Mouse (Mus musculus): ENCODE measurements around the gene Tnfsf13. TPM values are rescaled to one million over a fixed set of nuclear protein-coding genes. Genes with fewer than 3 reads are reported as not detected.
"Not testable (repeated sequence)": the region's sequence is repeated elsewhere in the genome, so short reads cannot be mapped to it uniquely, and the experiment has no call there.

Gene Tnfsf13
- polyA plus RNA-seq, 1 experiment from 2014 or later = 0.24 TPM

DNA sequence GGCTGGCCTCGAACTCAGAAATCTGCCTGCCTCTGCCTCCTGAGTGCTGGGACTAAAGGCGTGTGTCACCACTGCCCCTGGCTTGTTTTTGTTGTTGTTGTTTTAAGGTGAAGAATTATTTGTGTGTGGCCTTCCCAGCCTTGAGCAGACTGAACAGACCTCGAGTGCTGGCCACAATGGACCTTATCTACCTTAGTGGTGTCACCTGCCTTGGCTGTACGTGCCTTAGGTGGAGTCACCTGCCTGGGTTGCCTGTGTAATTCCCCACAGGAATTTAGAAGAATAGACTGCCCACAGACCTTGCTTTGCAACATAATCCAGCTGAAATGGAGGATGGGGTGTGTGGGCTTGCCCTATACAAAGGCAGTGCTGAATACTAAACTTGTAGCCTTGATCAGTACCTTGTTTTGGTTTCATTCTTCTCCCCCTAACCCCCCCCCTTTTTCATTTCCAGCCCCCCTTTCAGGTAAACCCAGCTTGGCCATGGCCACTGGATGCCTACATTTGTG is 22.3 kb upstream of the Tnfsf13 start:
- no peak for ATAC-seq (ENCODE audit: low read depth)
- no peaks in the 10 kb centered on the region for H3K4me1 ChIP-seq (ENCODE audit: control insufficient read depth, insufficient read depth, low read length)
- 84% methylated on average over 4 of the region's 4 CpGs for WGBS
- no peaks in the 10 kb centered on the region for H3K27me3 ChIP-seq (ENCODE audit: control insufficient read depth, insufficient read depth, low read length)
- no peak overlapping the region for H3K4me2 ChIP-seq (ENCODE audit: low read depth, low read length)
- H3K9ac ChIP-seq (replicated peaks; ENCODE audit: low read depth, low read length) = no peak overlapping the region
- no peaks in the 10 kb centered on the region for H3K9me3 ChIP-seq (ENCODE audit: control insufficient read depth, low read length)
- H3K27ac ChIP-seq (ENCODE audit: low read depth, low read length) = no peak overlapping the region
- no peak overlapping the region for H3K4me3 ChIP-seq (ENCODE audit: low read depth, low read length)
- H3K36me3 ChIP-seq (ENCODE audit: control insufficient read depth, insufficient read depth, low read length) = no peaks in the 10 kb centered on the region

DNA sequence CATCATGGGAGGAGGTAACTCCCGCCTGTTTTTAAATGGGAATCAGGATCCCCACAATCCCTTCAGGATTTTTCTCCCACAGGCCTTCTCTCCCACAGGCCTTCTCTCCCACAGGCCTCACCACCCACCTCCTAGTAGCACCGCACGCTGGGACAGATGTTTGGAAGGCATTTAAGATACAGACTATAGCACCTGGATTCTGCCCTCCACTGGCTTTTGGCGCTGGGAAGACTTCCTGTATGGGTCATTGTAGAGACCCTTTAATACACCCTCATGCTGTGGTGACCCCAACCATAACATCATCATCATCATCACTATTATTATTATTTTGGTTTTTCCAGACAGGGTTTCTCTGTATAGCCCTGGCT is 21.9 kb upstream of the Tnfsf13 start:
- Histone ChIP-seq H3K4me1 (ENCODE audit: control insufficient read depth, insufficient read depth, low read length) (no peaks in the 10 kb centered on the region), H3K27me3 (ENCODE audit: control insufficient read depth, insufficient read depth, low read length) (no peaks in the 10 kb centered on the region), H3K9ac (replicated peaks; ENCODE audit: low read depth, low read length) (no peak overlapping the region), H3K36me3 (ENCODE audit: control insufficient read depth, insufficient read depth, low read length) (no peaks in the 10 kb centered on the region), H3K4me2 (ENCODE audit: low read depth, low read length) (no peak overlapping the region), H3K4me3 (ENCODE audit: low read depth, low read length) (no peak overlapping the region), H3K27ac (ENCODE audit: low read depth, low read length) (no peak overlapping the region), H3K9me3 (ENCODE audit: control insufficient read depth, low read length) (no peaks in the 10 kb centered on the region)
- WGBS = 92% methylated on average over 4 of the region's 4 CpGs
- ATAC-seq (ENCODE audit: low read depth) = no peak

DNA sequence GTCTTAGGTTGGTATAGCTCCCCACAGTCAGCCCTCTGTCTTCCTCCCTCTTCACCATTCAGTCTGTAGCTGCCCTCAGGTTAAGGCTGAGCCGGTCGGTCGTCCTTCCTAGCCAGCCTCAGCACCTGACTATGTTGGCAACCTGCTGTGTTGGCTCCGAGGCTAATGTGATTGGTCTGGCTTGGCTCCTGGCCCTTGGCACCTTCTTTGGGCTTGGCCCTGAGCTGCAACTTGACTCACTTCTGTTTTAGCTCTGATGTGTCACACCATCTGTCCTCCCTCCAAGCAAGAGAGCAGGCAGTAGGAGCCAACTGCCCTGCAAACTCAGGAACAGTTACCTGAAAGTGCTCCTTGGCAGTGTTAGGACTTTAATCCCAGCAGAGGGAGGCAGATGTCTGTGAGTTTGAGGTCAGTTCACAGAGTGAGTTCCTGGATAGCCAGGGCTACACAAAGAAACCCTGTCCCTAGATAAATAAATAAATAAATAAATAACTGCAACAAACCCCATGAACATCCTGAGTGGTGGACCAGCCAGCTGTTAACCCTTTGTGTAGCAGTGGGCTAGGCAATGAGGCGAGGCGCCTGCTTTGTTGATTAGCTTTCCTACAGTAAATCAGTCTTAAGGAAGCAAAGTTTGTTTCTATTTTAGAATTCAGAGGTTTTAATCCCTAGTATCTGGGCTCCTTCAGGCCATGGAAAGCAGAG is 21.3 kb upstream of the Tnfsf13 start:
- H3K4me1 ChIP-seq (ENCODE audit: control insufficient read depth, insufficient read depth, low read length) = no peaks in the 10 kb centered on the region

DNA sequence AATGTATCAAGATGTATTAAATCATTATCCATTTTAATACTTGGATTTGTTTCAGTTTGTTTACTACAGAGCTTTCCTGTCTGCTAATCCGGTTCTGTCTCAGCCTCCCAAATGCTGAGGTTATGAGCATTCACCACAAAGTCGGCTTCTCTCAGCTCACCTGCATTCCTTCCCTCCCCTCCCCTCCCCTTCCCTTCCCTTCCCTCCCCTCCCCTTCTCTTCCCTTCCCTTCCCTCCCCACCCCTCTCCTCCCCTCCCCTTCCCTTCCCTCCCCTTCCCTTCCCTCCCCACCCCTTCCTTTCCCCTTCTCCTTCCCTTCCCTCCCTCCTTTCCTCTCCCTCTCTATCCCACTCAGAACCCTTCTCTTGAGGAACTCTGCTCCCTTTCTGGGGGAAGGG is 19.0 kb upstream of the Tnfsf13 start:
- WGBS = 46% methylated on average over 2 of the region's 2 CpGs
- ATAC-seq (ENCODE audit: low read depth) = no peak
- no peak overlapping the region for H3K9ac ChIP-seq (replicated peaks; ENCODE audit: low read depth, low read length)

More for the DNA sequence above, 21.3 kb upstream of the Tnfsf13 start:
- Histone ChIP-seq H3K4me3 (ENCODE audit: low read depth, low read length) (no peak overlapping the region), H3K27me3 (ENCODE audit: control insufficient read depth, insufficient read depth, low read length) (no peaks in the 10 kb centered on the region), H3K9me3 (ENCODE audit: control insufficient read depth, low read length) (no peaks in the 10 kb centered on the region), H3K27ac (ENCODE audit: low read depth, low read length) (no peak overlapping the region), H3K4me2 (ENCODE audit: low read depth, low read length) (no peak overlapping the region), H3K36me3 (ENCODE audit: control insufficient read depth, insufficient read depth, low read length) (no peaks in the 10 kb centered on the region), H3K9ac (replicated peaks; ENCODE audit: low read depth, low read length) (no peak overlapping the region)
- ATAC-seq (ENCODE audit: low read depth) = no peak
- WGBS = 51% methylated on average over 6 of the region's 6 CpGs

DNA sequence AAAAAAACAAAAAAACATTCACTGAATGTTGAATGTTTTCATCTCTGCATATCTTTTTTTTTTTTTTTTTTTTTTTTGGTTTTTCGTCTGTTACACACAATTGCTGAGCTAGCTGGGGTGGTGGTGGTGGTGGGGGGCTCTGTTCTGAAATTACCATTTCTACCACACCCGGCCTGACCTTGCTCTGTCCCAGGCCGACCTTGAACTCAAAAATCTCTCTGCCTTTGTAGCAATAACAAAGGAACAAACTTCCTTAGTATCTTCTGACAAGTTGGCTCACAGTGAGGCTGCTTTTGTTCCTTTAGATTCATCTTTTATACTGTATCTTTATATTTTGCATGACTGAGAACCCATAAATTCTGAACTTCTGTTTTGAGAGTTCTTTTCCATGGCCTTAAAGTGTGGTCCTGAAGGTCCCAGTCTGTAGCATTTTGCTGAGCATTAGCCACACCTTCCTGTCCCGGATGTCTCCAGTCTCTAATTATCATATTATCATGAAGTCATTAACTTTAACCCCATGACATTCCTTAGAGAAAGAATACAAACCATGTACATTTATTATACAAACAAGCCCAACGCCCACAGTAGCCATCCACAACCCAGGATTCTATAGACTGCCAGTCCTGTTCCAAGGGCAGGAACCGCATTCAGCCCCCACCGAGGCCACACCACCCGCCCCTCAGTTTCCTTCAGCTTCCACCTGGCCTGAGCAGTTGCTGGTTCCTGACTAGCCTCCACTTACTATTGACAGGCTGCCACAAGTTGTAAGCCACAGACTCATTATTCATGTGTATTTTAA is 18.4 kb upstream of the Tnfsf13 start:
- no peak for ATAC-seq (ENCODE audit: low read depth)
- H3K4me2 ChIP-seq (ENCODE audit: low read depth, low read length) = no peak overlapping the region
- no peak overlapping the region for H3K4me3 ChIP-seq (ENCODE audit: low read depth, low read length)
- H3K27me3 ChIP-seq (ENCODE audit: control insufficient read depth, insufficient read depth, low read length) = no peaks in the 10 kb centered on the region
- no peak overlapping the region for H3K9ac ChIP-seq (replicated peaks; ENCODE audit: low read depth, low read length)
- H3K9me3 ChIP-seq (ENCODE audit: control insufficient read depth, low read length) = no peaks in the 10 kb centered on the region
- WGBS = 78% methylated on average over 8 of the region's 8 CpGs
- H3K36me3 ChIP-seq (ENCODE audit: control insufficient read depth, insufficient read depth, low read length) = no peaks in the 10 kb centered on the region
- no peak overlapping the region for H3K27ac ChIP-seq (ENCODE audit: low read depth, low read length)
- H3K4me1 ChIP-seq (ENCODE audit: control insufficient read depth, insufficient read depth, low read length) = no peaks in the 10 kb centered on the region

More for the DNA sequence above, 19.0 kb upstream of the Tnfsf13 start:
- H3K4me2 ChIP-seq (ENCODE audit: low read depth, low read length) = no peak overlapping the region
- H3K4me3 ChIP-seq (ENCODE audit: low read depth, low read length) = no peak overlapping the region
- no peaks in the 10 kb centered on the region for H3K9me3 ChIP-seq (ENCODE audit: control insufficient read depth, low read length)
- no peaks in the 10 kb centered on the region for H3K27me3 ChIP-seq (ENCODE audit: control insufficient read depth, insufficient read depth, low read length)
- no peaks in the 10 kb centered on the region for H3K36me3 ChIP-seq (ENCODE audit: control insufficient read depth, insufficient read depth, low read length)
- no peak overlapping the region for H3K27ac ChIP-seq (ENCODE audit: low read depth, low read length)
- no peaks in the 10 kb centered on the region for H3K4me1 ChIP-seq (ENCODE audit: control insufficient read depth, insufficient read depth, low read length)

DNA sequence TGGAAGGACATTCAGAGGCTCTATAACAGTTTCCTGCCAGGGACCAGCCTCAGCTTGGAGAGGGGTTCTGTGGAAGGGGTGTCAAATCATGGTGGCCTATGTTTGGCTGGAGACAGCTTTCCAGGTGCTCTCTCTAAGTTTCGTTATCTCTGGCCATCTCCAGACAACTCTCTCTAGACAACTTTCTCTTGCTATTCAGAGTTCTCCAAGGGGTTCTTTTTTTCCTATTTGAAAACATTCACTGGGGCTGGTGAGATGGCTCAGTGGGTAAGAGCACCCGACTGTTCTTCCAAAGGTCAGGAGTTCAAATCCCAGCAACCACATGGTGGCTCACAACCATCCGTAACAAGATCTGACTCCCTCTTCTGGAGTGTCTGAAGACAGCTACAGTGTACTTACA is 17.8 kb upstream of the Tnfsf13 start:
- H3K36me3 ChIP-seq (ENCODE audit: control insufficient read depth, insufficient read depth, low read length); H3K4me2 ChIP-seq (ENCODE audit: low read depth, low read length); H3K4me1 ChIP-seq (ENCODE audit: control insufficient read depth, insufficient read depth, low read length); H3K27ac ChIP-seq (ENCODE audit: low read depth, low read length); H3K4me3 ChIP-seq (ENCODE audit: low read depth, low read length); H3K27me3 ChIP-seq (ENCODE audit: control insufficient read depth, insufficient read depth, low read length); H3K9me3 ChIP-seq (ENCODE audit: control insufficient read depth, low read length); H3K9ac ChIP-seq (replicated peaks; ENCODE audit: low read depth, low read length); ATAC-seq (ENCODE audit: low read depth): not testable (repeated sequence)
- 59% methylated on average over 2 of the region's 3 CpGs for WGBS

DNA sequence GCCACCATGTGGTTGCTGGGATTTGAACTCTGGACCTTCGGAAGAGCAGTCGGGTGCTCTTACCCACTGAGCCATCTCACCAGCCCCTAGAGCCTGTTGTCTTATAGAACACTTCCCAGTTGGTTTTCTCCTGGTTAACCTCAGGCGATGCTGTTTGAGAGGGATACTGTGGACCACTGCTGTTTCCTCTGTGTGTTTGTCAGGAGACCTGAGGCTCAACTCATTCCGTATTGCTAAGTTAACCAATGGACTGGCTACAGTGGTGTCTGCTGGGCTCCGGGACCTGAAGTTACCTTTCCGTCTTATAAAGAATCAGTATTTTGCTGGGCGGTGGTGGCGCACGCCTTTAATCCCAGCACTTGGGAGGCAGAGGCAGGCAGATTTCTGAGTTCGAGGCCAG is 17.3 kb upstream of the Tnfsf13 start:
- H3K27me3 ChIP-seq (ENCODE audit: control insufficient read depth, insufficient read depth, low read length); H3K9ac ChIP-seq (replicated peaks; ENCODE audit: low read depth, low read length); ATAC-seq (ENCODE audit: low read depth); H3K4me3 ChIP-seq (ENCODE audit: low read depth, low read length); H3K4me1 ChIP-seq (ENCODE audit: control insufficient read depth, insufficient read depth, low read length); H3K9me3 ChIP-seq (ENCODE audit: control insufficient read depth, low read length); H3K36me3 ChIP-seq (ENCODE audit: control insufficient read depth, insufficient read depth, low read length); H3K27ac ChIP-seq (ENCODE audit: low read depth, low read length); H3K4me2 ChIP-seq (ENCODE audit: low read depth, low read length): not testable (repeated sequence)
- WGBS = 93% methylated on average over 10 of the region's 10 CpGs

DNA sequence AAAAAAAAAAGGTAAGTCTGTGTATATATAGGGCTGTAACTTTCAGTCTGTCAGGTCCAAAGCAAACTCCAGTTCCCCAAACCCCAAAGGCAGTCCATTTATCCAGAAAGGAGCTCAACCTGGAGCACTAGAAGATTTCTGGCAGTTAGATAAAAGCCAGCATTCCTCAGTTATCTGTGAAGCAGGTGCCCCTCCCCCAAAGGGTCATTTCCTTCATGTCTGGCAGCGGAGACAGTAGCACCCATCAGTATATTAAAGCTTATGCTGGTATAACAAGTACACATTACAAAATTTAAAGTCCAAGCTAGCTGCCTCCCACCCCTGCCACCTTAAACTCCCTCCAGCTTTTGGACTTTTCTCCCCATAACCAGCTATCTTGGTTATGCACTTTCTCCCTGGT is 14.0 kb upstream of the Tnfsf13 start:
- 64% methylated on average over 1 of the region's 1 CpGs for WGBS
- no peak overlapping the region for H3K9ac ChIP-seq (replicated peaks; ENCODE audit: low read depth, low read length)
- no peak for ATAC-seq (ENCODE audit: low read depth)

DNA sequence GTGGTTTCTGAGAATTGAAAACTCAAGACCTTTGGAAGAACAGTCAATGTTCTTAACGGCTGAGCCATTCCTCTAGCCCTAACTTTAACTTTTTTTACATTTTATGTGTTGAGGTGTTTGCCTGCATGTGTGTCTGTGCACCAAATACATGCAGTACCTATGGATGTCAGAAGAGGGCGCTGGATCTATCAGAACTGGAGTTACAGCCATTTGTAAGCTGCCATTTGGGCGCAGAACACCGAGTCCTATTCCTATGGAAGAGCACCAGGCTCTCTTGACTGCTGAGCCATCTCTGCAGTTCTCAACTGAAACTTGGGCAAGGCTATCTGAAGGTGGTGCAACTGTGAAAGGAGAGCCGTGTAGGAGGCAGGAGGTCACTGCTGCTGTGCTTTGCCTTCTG is 13.0 kb upstream of the Tnfsf13 start:
- no peak overlapping the region for H3K4me3 ChIP-seq (ENCODE audit: low read depth, low read length)
- H3K4me2 ChIP-seq (ENCODE audit: low read depth, low read length) = no peak overlapping the region
- ATAC-seq (ENCODE audit: low read depth) = no peak
- H3K9ac ChIP-seq (replicated peaks; ENCODE audit: low read depth, low read length) = no peak overlapping the region
- H3K27ac ChIP-seq (ENCODE audit: low read depth, low read length) = no peak overlapping the region
- WGBS = 73% methylated on average over 5 of the region's 5 CpGs
- H3K36me3 ChIP-seq (ENCODE audit: control insufficient read depth, insufficient read depth, low read length) = no peaks in the 10 kb centered on the region
- no peaks in the 10 kb centered on the region for H3K27me3 ChIP-seq (ENCODE audit: control insufficient read depth, insufficient read depth, low read length)
- H3K4me1 ChIP-seq (ENCODE audit: control insufficient read depth, insufficient read depth, low read length) = peaks cover 10% of the 10 kb centered on the region; the same call in 1 of the 2 replicates
- no peaks in the 10 kb centered on the region for H3K9me3 ChIP-seq (ENCODE audit: control insufficient read depth, low read length)

More for the DNA sequence above, 14.0 kb upstream of the Tnfsf13 start:
- Histone ChIP-seq H3K4me2 (ENCODE audit: low read depth, low read length) (no peak overlapping the region), H3K9me3 (ENCODE audit: control insufficient read depth, low read length) (no peaks in the 10 kb centered on the region), H3K27ac (ENCODE audit: low read depth, low read length) (no peak overlapping the region), H3K4me1 (ENCODE audit: control insufficient read depth, insufficient read depth, low read length) (peaks cover 10% of the 10 kb centered on the region; the same call in 1 of the 2 replicates), H3K36me3 (ENCODE audit: control insufficient read depth, insufficient read depth, low read length) (no peaks in the 10 kb centered on the region), H3K4me3 (ENCODE audit: low read depth, low read length) (no peak overlapping the region), H3K27me3 (ENCODE audit: control insufficient read depth, insufficient read depth, low read length) (no peaks in the 10 kb centered on the region)

Measured in neural tube, embryonic 14.5 days (tissue).